Mouse (Mus musculus) c-Kit-positive CD71-positive TER-119-negative erythroid progenitor cells, embryonic 14.5 days (primary cell): ENCODE results near the gene Wfs1.
"Not testable (repeated sequence)": the region's sequence is repeated elsewhere in the genome, so short reads cannot be mapped to it uniquely, and the experiment has no call there.

ENCODE experiments used
- DNase-seq: peaks from one replicate; pipeline ENCODE4 v3.0.0-alpha.2; 2013; ENCODE audit warnings: low read depth

Wfs1 gene

DNA sequence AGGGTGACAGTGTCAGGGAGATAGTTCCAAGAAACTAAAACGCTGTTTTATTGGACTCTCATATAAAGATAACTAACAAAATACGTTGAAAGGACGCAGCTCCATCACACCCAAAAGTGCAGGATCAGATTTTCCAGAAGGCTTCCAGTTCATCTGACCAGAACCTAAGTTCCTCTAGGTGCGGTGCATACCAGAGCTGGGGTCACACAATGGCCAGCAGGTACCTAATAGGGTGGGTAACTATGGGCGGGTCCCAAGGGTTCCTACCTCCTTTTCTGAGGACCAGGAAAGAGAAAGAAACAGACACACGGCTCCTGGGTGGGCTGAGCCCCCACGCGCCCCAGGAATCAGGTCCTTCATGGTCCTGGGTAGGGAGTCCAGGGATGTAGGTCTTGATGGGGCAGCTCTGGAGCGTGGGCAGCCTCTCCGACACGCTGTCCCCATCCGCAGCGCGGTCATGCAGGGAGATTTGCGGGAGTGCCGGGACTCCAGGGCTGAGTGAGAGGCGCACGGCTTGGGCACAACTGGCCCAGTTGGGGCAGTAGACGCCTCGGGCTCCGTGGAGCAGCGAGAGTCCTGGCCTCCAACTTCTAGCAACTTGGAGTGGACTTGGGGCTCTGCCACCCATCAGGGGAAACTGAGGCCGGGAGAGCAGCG lies 753 bp downstream of the Wfs1 start:
- no peak for DNase-seq

DNA sequence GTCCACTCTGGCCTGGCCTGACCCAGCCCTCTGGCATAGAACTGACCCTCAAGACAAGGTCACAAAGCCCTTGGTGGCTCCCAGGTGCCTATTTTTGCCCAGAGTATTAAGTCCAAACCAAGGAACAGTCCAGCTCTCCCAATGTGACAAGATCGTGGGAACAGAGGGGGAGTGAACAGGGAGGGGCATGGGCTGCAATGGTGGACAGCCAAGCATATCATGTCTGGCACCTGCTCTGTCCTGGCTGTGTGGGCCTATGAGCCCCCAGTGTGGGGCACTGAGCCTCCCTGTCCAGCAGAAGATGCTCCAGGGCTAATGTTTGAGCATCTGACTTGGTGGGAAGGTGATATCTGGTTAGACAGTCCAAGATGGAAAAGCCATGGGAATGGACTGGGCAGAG lies 2.4 kb downstream of the Wfs1 start:
- DNase-seq = no peak

DNA sequence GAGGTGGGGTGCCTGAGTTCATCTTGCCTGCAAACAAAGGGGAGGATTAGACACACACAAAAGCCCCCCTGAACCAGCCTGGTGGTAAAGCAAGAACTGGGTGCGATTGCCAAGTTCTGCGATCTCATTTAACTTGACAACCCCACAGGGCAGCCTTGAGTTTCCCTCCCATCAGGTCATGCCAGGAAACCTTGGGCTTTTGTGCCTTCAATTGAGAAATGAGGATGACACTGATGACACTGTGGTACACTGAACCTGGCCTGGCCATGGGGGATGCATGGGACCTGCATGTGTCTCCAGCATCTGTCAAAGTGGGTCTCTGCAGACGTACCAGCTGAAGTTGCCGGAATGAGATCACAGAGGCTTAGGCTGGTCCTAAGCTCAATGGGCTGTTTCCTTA lies 6.7 kb downstream of the Wfs1 start:
- no peak for DNase-seq

DNA sequence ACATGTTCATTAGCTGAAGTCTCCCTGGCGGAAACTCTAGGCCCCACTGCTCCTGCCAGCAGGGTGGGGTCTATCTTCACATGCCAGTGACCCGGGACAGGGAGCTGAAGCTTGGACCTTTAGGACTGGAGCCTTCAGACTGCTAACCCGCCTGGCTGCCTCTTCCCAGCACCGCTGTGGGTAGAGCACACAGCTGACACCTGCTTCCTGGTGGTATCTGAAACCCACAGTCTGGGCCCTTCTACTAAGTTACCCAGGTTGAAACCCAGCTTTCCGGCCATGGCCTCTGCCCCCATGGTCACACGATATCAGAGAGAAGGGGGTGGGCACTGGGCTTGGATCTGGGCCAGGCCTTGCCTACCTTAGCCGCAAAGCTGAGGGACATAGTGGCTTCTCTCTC lies 9.4 kb downstream of the Wfs1 start:
- no peak for DNase-seq

DNA sequence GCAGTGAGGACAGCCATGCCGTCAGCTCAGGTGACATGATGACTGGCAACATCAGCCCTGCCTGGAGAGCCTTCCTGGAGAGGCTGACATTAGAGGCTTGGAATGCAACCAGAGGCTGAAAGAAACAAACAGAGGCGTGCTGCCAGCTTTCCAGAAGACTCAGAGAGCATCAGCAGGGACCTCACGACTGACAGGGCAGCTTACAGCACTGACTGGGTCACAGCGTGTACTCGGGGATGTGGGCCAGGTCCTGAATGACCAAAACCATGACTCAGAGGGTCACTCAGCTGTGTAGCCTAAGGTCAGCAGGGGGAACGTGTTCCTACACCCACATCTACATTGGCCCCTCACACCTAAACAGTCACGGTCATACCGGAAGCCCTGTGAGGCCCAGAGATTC lies 10.0 kb downstream of the Wfs1 start:
- DNase-seq = no peak

DNA sequence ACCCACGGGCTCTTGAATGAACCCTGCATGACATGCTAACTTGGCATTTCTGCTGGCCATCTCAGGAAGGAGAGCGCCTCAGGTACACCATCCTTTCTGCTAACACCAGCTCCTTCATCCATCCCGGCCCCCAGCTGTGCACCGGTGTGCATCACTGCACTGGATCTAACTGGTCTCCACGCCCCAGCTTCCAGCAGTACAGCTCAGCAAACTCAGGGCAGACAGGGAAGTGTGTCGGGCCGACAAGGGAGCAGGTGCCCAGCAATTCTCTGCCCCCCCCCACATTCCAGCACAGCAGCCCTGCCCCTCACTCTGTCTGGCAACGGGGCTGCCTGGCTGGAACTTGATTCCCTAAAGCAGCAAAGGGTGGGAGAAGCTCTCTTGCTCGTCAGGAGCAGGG lies 11.2 kb downstream of the Wfs1 start:
- no peak for DNase-seq

DNA sequence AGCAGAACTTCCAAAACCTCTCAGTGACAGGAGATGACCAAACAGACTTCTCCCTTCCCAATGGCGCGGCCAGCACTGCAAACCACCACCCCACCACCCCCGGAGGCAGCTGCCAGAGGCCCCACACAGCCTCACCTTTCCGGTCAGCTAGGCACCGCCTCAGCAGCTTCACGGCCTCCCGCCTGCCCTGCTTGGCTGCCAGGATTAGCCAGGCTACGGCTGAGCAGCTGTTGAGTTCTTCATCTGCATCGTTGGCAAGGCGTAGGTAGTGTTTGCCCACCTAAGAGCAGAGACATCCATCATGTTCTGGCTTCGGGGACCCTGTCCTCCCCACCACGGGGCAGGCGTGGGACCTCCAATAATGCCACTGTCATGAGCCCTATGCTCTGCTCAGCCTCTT lies 13.7 kb downstream of the Wfs1 start:
- DNase-seq = no peak

DNA sequence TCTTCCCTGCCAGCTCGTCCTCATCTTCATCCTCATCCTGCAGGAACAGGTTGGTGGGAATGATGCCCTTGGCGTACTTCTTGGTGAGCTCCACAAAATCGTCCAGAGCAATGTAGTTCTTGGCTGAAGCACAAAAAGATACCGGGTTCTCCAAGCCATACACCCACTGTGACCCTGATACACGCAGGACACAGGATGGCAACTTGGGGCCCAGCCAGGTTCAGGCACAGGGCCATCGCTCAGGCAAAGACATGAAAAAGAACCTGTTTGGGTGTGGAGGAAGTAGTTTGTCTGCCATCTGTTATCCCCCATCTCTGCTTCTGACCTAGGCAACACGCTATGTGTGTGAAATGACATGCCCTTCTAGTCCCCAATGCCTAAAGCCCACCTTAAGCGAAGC lies 17.4 kb downstream of the Wfs1 start:
- no peak for DNase-seq

DNA sequence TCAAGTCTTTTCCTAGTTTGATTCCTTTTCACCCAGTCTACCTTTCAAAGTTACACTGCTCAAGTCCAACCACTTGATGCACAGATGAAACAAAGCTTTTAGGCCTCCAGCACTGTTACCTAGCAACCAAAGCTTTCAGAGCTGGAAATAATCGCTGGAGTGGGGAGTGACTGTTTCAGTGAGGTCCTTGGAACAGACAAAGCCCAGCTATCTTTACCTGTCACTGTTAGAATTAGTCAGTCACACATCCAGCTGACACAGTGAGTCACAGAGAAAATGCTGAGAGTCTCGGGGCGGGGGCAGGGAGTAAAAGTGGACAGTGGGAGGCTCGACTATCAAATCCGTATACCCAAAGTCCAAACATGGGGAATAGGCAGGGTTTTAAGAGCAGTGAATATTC lies 28.5 kb downstream of the Wfs1 start:
- no peak for DNase-seq

DNA sequence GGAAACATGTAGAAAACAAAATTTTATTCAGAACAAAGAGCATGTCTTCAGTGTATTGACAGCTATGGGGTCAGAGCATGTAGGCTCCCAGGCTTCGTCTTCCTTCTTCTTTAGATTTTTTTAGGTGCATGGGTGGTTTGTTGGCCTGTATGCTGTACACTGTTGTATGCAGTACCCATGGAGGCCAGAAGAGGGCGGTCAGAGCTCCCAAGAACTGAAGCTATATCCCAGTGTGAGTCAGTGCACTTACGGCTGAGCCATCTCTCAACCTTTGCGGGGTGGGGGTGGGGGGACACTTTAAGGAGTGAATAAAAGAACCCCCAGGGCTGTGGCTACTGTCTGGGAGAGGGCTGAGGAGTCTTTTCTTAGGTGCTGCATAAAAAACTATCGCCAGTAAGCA lies 30.2 kb downstream of the Wfs1 start:
- DNase-seq = peak; percentile 27

DNA sequence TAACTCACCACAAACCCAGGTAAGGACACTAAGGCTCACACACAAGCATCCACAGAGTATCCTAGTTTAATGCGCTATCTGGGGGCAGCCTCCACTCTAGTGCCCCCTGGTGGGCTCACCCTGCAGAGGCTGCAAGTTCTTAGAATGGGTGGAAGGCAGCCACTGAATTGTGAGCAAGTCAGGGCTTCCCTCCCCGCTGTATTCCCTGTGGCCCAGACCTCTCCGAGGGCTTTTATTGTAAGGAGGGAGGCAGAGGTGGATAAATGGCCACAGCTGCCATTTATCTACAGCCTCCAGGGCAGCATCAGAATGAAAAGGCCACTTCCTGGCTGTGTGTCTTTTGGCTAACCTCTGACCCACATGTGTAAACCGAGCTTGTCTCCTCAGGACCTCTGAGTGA lies 33.6 kb downstream of the Wfs1 start:
- DNase-seq = peak; percentile 8

DNA sequence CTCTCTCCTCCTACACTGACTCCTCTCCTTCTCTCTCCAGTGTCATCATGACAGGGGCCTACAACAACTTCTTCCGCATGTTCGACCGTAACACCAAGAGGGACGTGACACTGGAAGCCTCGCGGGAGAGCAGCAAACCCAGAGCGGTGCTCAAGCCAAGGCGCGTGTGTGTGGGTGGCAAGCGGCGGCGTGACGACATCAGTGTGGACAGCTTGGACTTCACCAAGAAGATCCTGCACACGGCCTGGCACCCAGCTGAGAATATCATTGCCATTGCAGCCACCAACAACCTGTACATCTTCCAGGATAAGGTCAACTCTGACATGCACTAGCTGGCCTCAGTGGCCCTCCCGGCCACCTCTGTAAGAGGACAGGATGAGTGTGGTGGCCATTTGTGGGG lies 36.7 kb downstream of the Wfs1 start:
- DNase-seq = no peak

DNA sequence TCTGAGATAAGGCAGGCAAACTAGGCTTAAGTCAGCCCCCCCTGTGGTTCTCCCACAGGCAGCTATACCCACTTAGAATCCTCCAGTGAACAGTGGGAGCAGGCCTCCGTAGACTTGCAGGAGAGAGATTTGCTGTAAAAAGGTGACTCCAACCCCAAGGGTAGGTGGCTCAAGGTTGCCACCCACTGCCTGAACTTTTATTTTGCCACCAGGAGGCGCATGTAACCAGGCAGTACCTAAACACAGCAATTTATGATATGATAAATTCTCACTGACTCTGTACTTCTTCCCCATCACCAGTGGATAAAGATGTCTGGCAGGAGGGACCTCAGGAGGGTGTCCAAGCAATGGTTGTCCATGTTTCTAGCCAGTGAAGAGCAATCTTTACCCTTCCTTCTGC lies 38.1 kb downstream of the Wfs1 start:
- DNase-seq = no peak

DNA sequence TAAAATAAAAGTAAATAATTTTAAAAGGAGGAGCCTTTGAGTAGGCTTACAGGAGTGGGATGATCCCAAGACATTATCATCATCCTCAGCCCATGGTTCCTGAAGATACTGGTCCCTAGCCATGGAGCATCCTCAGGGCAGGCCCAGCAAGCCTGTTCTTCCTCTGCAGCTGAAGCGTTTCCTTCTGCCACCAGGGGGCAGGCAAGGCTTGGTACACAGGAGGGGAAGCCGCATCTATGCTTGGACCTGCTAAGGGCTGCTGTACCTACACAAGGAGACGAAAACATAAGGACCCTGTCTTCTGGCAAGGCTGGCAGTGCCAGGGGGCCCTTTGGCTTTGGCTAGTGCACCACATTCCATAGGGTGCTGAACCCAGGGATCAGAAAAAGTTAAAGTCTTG lies 40.2 kb downstream of the Wfs1 start:
- peak; percentile 33 for DNase-seq

DNA sequence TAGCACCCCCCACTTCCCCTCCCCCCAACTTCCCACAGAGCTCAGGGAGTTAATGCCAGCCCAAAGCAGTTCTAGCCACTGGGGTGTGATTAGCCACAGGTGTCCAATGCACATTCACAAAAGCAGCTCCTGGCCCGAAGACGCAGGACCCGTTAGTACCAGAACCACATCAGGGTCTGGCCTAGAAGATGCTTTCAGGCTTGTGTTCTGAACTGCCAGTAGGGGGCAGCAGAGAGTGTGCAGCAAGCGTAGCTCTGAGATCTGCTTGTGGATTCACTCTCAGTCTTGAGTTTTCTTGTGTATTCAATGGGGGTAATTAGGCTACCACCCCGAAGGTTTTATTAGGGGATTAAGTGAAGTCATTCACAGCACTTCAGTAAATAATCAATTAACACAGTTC lies 42.6 kb downstream of the Wfs1 start:
- peak; percentile 30 for DNase-seq

DNA sequence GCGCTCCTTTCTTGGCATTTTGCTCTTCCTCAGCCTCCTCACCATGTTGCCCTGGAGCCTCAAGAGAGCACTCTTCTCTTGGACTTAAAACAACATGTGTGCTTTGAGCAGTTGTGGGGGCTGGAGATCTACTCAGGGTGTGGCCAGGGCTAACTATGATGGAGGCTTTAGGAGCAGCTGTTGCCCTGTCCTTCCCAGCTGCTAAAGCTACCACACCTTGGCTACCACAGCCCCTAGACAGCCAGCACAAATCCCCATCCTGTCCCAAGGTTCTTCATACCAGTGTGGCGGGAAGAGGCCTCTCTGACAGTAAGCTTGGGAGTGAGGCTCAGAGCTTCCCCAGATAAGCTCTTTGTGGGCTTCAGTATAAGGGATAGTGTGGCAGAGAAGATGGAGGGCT lies 43.3 kb downstream of the Wfs1 start:
- DNase-seq = no peak

DNA sequence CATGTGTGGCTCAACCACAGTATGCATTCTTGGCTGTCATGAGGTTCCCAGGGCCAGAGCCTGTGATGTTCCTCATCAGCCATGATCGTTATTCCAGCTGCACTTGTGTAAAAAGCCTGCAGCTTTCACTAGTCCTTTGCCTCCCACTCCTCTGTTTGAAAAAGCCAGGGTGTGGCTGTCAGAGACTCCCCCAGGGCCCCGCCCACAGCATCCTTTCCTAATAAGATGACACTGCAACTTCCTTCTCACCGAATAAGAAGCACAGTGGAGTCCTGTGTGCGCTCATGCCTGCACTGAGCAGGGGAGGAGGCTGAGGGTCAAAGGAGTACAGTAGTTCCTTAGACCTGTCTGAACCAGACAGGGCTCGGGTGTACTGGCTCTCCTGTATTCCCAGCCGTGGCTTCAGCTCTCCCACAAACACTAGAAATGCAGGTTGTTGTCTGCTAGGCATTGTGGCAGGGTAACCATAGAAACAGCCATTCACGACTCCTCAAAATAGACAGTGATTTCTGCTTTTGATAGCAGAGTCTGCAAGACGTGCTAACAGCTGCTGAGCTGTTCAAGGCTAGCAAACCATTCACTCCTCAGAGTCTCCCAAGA lies 43.8 kb downstream of the Wfs1 start:
- DNase-seq = no peak

DNA sequence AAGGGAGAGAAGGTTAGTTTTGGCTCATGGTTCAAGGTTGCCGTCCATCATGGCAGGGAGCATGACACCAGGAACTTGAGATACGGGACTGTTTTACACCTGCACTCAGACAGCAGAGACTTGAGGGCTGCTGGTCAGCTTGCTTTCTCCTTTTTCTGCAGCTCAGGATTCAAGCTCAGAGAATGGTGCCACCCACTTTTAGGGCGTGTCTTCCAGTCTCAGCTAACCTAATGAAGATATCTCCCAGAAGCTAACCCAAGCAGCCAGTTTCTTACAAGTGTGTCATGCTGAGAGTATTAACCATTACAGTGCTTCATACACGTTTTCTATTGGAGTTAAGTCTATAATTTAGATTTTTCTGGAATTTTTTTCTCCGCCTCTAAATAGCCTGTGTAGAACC lies 44.5 kb downstream of the Wfs1 start:
- no peak for DNase-seq

DNA sequence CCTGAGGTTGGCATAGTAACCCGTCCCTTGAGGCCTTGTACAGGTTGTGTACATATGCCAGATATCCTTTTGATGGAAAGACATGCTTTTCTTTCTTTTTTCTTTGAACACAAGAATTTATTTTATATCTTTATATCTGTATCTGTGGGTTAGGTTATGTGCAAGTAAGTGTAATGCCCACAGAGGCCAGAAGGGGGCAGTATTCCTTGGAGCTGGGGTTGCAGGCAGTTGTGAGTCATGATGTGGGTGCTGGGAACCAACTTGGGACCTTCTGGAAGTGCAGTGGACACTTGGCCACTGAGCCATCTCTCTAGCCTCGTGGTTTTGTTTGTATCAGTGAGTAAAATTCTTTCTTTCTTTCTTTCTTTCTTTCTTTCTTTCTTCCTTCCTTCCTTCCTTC lies 46.6 kb downstream of the Wfs1 start:
- DNase-seq = no peak

DNA sequence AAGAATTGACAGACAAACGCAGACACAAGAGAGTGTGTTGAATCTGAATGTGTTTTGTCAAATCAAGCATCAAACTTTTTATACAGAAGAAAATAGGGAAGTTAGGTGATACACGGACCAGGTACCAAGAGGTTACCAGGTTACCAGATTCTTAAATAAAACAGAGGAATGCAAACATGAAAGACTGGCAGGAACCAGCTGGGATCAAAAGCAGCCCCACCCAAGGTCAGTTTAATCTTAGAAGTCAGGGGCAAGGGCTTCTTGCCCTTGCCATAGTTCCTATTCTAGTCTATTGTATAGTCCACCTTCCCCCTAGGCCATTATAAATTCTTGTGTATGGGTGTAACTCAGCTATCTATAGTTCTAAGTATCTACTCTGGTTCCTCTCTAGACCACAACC lies 50.0 kb downstream of the Wfs1 start:
- DNase-seq = not testable (repeated sequence)

DNA sequence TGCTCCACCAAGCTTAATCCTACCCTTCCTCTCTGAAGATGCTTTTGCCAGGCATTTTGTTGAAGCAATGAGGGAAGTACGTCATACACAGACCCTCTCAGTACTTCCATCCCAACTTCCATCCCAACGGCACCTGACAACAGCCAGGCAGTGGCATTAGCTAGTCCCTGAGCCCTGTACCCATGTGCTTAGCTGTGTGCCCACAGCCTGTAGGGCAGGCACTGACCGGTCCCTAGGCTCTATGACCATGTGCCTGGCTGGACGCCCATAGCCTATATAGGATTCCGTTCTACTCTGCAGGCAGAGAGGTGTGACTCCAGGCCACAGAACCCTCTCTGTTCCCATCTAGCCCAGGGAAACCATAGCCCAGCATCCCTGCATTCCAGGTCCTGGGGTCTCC lies 51.0 kb downstream of the Wfs1 start:
- no peak for DNase-seq

DNA sequence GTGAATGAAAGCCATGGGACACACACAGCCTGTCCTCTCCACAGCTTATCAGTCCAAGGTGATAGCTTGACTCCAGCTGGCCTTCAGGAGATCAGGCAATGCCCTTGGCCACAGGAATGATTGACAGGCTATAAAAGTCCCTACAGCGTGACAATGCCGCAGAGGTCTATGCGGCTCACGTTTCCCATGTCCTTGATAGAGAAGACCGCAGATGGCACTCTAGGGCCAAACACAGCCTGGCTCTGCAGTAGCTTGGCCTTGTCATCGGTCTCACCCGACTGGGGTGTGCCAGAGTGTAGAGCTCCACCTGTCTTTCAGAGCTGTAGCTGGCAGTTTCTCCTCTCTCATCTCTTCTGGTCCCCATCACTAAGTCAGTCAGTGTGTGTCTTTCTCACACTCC lies 52.5 kb downstream of the Wfs1 start:
- no peak for DNase-seq

DNA sequence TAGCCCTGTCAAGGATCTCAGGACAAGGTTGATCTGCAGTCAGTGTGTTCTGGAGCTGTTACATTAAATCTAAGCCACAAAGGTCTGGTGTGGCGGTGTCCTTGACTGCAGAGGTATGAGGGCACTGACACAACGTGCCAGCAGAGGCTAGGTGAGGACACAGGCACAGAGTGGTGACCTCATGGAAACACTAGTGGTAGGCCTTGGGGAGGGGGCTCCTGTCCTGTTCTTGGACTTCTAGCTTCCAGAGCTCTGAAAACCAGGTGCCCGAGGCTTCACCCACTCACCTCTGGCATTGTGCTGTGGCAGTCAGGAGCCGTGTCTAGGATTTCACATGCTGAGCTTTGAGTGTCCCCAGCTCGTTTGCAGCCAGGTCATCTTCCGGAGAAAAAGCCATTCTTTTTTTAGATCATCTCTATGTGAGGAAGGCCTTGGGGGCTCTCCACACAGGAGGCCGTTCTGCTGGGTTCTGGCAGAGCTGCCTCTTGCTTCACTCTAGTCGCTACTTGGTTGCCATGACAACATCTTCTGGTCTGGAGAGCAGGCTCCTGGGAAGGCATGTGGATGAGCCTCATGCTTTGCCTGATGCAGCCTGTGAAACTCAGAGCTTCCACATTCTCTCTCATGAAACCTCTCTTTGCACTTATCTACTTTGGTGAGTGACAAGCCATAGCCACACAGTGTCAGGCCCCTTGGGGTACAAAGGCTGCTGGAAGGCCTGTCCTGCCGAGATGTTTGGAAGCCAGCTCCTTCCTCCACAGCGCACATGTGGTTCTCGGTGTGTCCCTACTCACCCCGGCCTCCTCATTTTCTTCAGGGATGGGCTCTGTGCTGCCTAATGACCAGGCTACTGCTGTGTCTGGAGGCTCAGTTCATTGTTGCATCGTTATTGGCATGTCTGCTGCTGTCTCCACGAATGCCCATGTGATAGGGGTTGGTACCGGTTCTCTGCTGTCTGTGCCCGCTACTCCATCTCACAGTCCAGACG lies 53.2 kb downstream of the Wfs1 start:
- no peak for DNase-seq
